Mouse (Mus musculus) telencephalon, adult 2 months (tissue): ENCODE measurements around the gene Vill.

Source experiments
- DNase-seq: peaks from one replicate; pipeline ENCODE4 v3.0.0-alpha.2; 2011; ENCODE audit warnings: low read depth, low spot score

Gene Vill

GRCm38 (mm10) chr9:119034676-119035665 lies 17.6 kb upstream of the Vill start:
- no peak for DNase-seq

GRCm38 (mm10) chr9:119035836-119036235 lies 16.7 kb upstream of the Vill start:
- no peak for DNase-seq

- DNase-seq, result no peak
These were observed 15.4 kb upstream of the Vill start for GRCm38 (mm10) chr9:119037076-119037730.

GRCm38 (mm10) chr9:119038574-119038973 lies 14.0 kb upstream of the Vill start:
- no peak for DNase-seq

GRCm38 (mm10) chr9:119040101-119040775 lies 12.3 kb upstream of the Vill start:
- no peak for DNase-seq

GRCm38 (mm10) chr9:119048182-119048903 lies 4.2 kb upstream of the Vill start:
- no peak for DNase-seq

GRCm38 (mm10) chr9:119051158-119051557 lies 1.4 kb upstream of the Vill start:
- no peak for DNase-seq

- no peak for DNase-seq
These were observed 1.5 kb downstream of the Vill start for GRCm38 (mm10) chr9:119053964-119054576.

GRCm38 (mm10) chr9:119055336-119055735 lies 2.8 kb downstream of the Vill start:
- DNase-seq, result no peak

GRCm38 (mm10) chr9:119058245-119058644 lies 5.7 kb downstream of the Vill start:
- no peak for DNase-seq

GRCm38 (mm10) chr9:119060701-119061100 lies 8.1 kb downstream of the Vill start:
- DNase-seq, result no peak

GRCm38 (mm10) chr9:119063036-119063644 lies 10.6 kb downstream of the Vill start:
- no peak for DNase-seq

GRCm38 (mm10) chr9:119064296-119064695 lies 11.7 kb downstream of the Vill start:
- DNase-seq, result no peak

- DNase-seq, result no peak
These were observed 15.0 kb downstream of the Vill start for GRCm38 (mm10) chr9:119067601-119068000.

GRCm38 (mm10) chr9:119068266-119068665 lies 15.7 kb downstream of the Vill start:
- DNase-seq, result no peak

GRCm38 (mm10) chr9:119070173-119070825 lies 17.7 kb downstream of the Vill start:
- DNase-seq, result no peak

GRCm38 (mm10) chr9:119071786-119072185 lies 19.2 kb downstream of the Vill start:
- no peak for DNase-seq

GRCm38 (mm10) chr9:119073184-119073895 lies 20.8 kb downstream of the Vill start:
- no peak for DNase-seq

- no peak for DNase-seq
These were observed 23.1 kb downstream of the Vill start for GRCm38 (mm10) chr9:119075685-119076084.
